Mouse (Mus musculus) cortical plate, adult 2 months (tissue): ENCODE measurements around the gene Gm5244.

Experiments
- CTCF ChIP-seq: fragments of 200-500 bp; IDR thresholded peaks from 2 replicates; pipeline ENCODE4 v1.5.1; 2011; ENCODE audit warnings: mild to moderate bottlenecking, control low read depth, low read length; ENCODE audit not compliant: insufficient read depth; ENCODE audit errors: extremely low read depth
- POLR2A ChIP-seq: fragments of 200-500 bp; IDR thresholded peaks from 2 replicates; pipeline ENCODE4 v1.6.1; 2011; ENCODE audit warnings: mild to moderate bottlenecking, low read length, control low read depth; ENCODE audit not compliant: insufficient read depth; ENCODE audit errors: extremely low read depth

GRCm38 (mm10) chr19:12813883-12814282 is 32.6 kb upstream of the Gm5244 start:
- TF ChIP-seq POLR2A (no peak), CTCF (no peak)
